Mouse (Mus musculus): ENCODE results near the gene Rin2.

DNA sequence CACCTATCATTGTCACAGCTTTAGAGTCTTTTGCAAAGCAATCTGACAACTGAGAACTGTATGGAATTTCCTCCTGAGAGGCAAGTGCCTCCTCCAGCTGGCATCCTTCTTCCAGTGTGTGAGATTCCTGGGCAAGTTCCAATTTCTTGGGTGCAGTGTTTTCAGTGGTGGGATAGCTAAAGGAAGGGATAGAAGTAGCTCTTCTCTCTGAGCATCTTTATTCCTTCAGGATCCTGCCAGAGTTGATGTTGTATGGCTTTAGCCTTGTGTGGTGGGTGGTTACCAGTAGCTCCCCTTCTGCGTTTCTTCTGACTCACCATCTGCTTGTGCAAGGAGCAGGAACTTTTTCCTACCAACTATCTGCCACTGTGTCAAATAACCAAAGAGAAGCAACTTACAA is 9.1 kb downstream of the Rin2 start:
- TF ChIP-seq CEBPB (IDR thresholded peaks at IDR 0.05; ENCODE audit: low read depth) (no peak), CTCF (IDR thresholded peaks at IDR 0.05; ENCODE audit: control insufficient read depth, insufficient read depth, insufficient read length) (no peak), MYOD1 (IDR thresholded peaks at IDR 0.05; ENCODE audit: control insufficient read depth, insufficient read length, low read depth) (no peak), MAX (IDR thresholded peaks at IDR 0.05) (no peak), USF1 (IDR thresholded peaks at IDR 0.05; ENCODE audit: low read depth) (no peak), MYOG (IDR thresholded peaks at IDR 0.05; ENCODE audit: control insufficient read depth, extremely low read depth, insufficient read length) (no peak)
